Mouse (Mus musculus) midbrain, embryonic 16.5 days (tissue): ENCODE results near the gene Rbp7. TPM values are rescaled to one million over a fixed set of nuclear protein-coding genes. Genes with fewer than 3 reads are reported as not detected.
A peak's percentile ranks its signal among the peaks of the same experiment; 100 is the strongest.

Experiments used
- ATAC-seq: fragments of 200-750 bp; cut with Nextera tagmentation; 2 replicates; pipeline ENCODE4 v1.8.0; 2017; ENCODE audit warnings: moderate TSS enrichment
- H3K27ac ChIP-seq: fragments of 300-500 bp; sonication (generic); 2 replicates; pipeline ENCODE4 v1.5.1; 2014; ENCODE audit warnings: mild to moderate bottlenecking, low read length, mixed read lengths
- H3K27me3 ChIP-seq: fragments of 300-500 bp; sonication (generic); 2 replicates; pipeline ENCODE4 v1.6.1; 2014; ENCODE audit warnings: low read depth, low read length, mixed read lengths; ENCODE audit not compliant: control insufficient read depth, insufficient read depth
- H3K36me3 ChIP-seq: fragments of 300-500 bp; sonication (generic); 2 replicates; pipeline ENCODE4 v1.6.1; 2014; ENCODE audit warnings: mild to moderate bottlenecking, low read length, moderate library complexity, mixed read lengths; ENCODE audit not compliant: control insufficient read depth, insufficient read depth
- H3K4me1 ChIP-seq: fragments of 300-500 bp; sonication (generic); 2 replicates; pipeline ENCODE4 v1.6.1; 2014; ENCODE audit warnings: mild to moderate bottlenecking, low read length, mixed read lengths; ENCODE audit not compliant: control insufficient read depth, insufficient read depth
- H3K4me2 ChIP-seq: fragments of 300-500 bp; sonication (generic); 2 replicates; pipeline ENCODE4 v1.6.1; 2014; ENCODE audit warnings: mild to moderate bottlenecking, low read length, mixed read lengths
- H3K4me3 ChIP-seq: fragments of 300-500 bp; sonication (generic); 2 replicates; pipeline ENCODE4 v1.5.1; 2014; ENCODE audit warnings: low read depth, mild to moderate bottlenecking, low read length, moderate library complexity, mixed read lengths
- H3K9ac ChIP-seq: fragments of 300-500 bp; sonication (generic); 2 replicates; pipeline ENCODE4 v1.6.1; 2014; ENCODE audit warnings: low read depth, low read length, mixed read lengths
- H3K9me3 ChIP-seq: fragments of 300-500 bp; sonication (generic); replicated peaks from 2 replicates; pipeline ENCODE4 v1.6.1; 2014; ENCODE audit warnings: mild to moderate bottlenecking, low read length, mixed read lengths; ENCODE audit not compliant: control insufficient read depth, poor library complexity, severe bottlenecking
- WGBS: fragments of 180-500 bp; shearing (Covaris S2); extraction: QIAGEN DNeasy Blood & Tissue Kit; methylation state at CpG from one replicate; pipeline ENCODE4 v1.1.7; 2014; 5-methylcytosine and 5-hydroxymethylcytosine counted together
- polyA plus RNA-seq: library from polyadenylated mRNA; unstranded; fragments of >200 nt; fragmentation: Nextera tagmentation; extraction: Ambion mirVana; gene quantifications from 2 replicates; pipeline ENCODE4 v1.2.1, GENCODE M21; 2015

The Rbp7 gene
- polyA plus RNA-seq, 1 experiment from 2014 or later: 0.43 TPM

GRCm38 (mm10) chr4:149407461-149407860, 47.3 kb downstream of the Rbp7 start:
- WGBS: 92% methylated on average over 5 of the region's 5 CpGs
- Histone ChIP-seq H3K27me3 (no peaks in the 10 kb centered on the region), H3K27ac (no peak overlapping the region), H3K4me1 (no peaks in the 10 kb centered on the region; the same call in 1 of the 2 replicates), H3K4me3 (no peak overlapping the region), H3K9ac (no peak overlapping the region), H3K36me3 (0 out of 2 replicates have a peak, but pooled peaks cover 2% of the 10 kb centered on the region), H3K9me3 (no peaks in the 10 kb centered on the region), H3K4me2 (no peak overlapping the region)
- no peak for ATAC-seq

GRCm38 (mm10) chr4:149405713-149406443, 48.9 kb downstream of the Rbp7 start:
- H3K4me1 ChIP-seq: peaks cover 2% of the 10 kb centered on the region
- WGBS: 81% methylated on average over 16 of the region's 16 CpGs
- H3K27ac ChIP-seq: no peak overlapping the region

GRCm38 (mm10) chr4:149404640-149405465, 49.9 kb downstream of the Rbp7 start:
- peaks cover 2% of the 10 kb centered on the region for H3K4me1 ChIP-seq
- H3K4me3 ChIP-seq: no peak overlapping the region
- no peak overlapping the region for H3K9ac ChIP-seq
- 61% methylated on average over 19 of the region's 19 CpGs for WGBS
- no peak overlapping the region for H3K4me2 ChIP-seq
- H3K9me3 ChIP-seq: no peaks in the 10 kb centered on the region
- H3K27ac ChIP-seq: no peak overlapping the region
- H3K36me3 ChIP-seq: 0 out of 2 replicates have a peak, but pooled peaks cover 2% of the 10 kb centered on the region
- no peaks in the 10 kb centered on the region for H3K27me3 ChIP-seq
- peak; percentile 27; the same call in 1 of the 2 replicates for ATAC-seq

More at GRCm38 (mm10) chr4:149405713-149406443, 48.9 kb downstream of the Rbp7 start:
- no peak overlapping the region for H3K4me3 ChIP-seq
- H3K9ac ChIP-seq: no peak overlapping the region
- no peaks in the 10 kb centered on the region for H3K9me3 ChIP-seq
- no peaks in the 10 kb centered on the region for H3K27me3 ChIP-seq
- ATAC-seq: no peak
- H3K4me2 ChIP-seq: no peak overlapping the region
- H3K36me3 ChIP-seq: 0 out of 2 replicates have a peak, but pooled peaks cover 2% of the 10 kb centered on the region

DNA sequence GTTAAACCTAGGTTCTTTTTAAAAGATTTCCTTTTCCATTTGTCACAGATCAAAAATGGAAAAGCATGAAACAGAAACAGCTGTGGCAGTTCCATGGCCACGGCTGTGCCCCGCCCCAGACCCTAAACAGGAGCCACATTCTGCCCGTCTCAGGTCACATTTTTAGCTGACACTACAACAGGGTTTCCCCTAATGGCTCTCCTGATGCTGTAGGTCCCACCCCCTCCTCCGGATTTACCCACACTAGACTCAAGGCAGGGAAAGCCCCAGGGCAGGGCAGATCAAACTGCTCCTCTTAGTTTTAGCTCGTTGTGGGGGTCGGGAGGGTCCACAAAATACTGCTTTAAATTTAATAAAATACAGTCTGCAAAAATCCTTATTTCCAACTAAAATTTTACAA, 51.7 kb downstream of the Rbp7 start:
- 72% methylated on average over 6 of the region's 6 CpGs for WGBS
- Histone ChIP-seq H3K4me1 (peaks cover 2% of the 10 kb centered on the region), H3K27me3 (no peaks in the 10 kb centered on the region), H3K9ac (no peak overlapping the region), H3K4me2 (no peak overlapping the region), H3K4me3 (no peak overlapping the region), H3K9me3 (no peaks in the 10 kb centered on the region), H3K27ac (no peak overlapping the region), H3K36me3 (0 out of 2 replicates have a peak, but pooled peaks cover 2% of the 10 kb centered on the region)
- ATAC-seq: no peak

GRCm38 (mm10) chr4:149401591-149401982, 53.2 kb downstream of the Rbp7 start:
- Histone ChIP-seq H3K4me2 (no peak overlapping the region), H3K9me3 (no peaks in the 10 kb centered on the region), H3K9ac (no peak overlapping the region), H3K27me3 (no peaks in the 10 kb centered on the region), H3K4me3 (no peak overlapping the region), H3K36me3 (0 out of 2 replicates have a peak, but pooled peaks cover 2% of the 10 kb centered on the region), H3K4me1 (peaks cover 2% of the 10 kb centered on the region), H3K27ac (no peak overlapping the region)
- no peak for ATAC-seq
- 94% methylated on average over 8 of the region's 8 CpGs for WGBS

- Histone ChIP-seq H3K36me3 (0 out of 2 replicates have a peak, but pooled peaks cover under 1% of the 10 kb centered on the region), H3K27ac (no peak overlapping the region), H3K9me3 (no peaks in the 10 kb centered on the region), H3K4me3 (no peak overlapping the region), H3K4me2 (no peak overlapping the region), H3K27me3 (no peaks in the 10 kb centered on the region), H3K9ac (no peak overlapping the region), H3K4me1 (peaks cover 2% of the 10 kb centered on the region)
- 80% methylated on average over 12 of the region's 12 CpGs for WGBS
- no peak for ATAC-seq
These were observed 53.7 kb downstream of the Rbp7 start for GRCm38 (mm10) chr4:149400878-149401590.

Other genes starting within 250 kb of the Rbp7 start
- 118 and 142 TPM in 2 replicates for gene Kif1b, start 147.3 kb downstream of the Rbp7 start, polyA plus RNA-seq
- gene Ube4b, start 28.2 kb downstream of the Rbp7 start, polyA plus RNA-seq: 54.1 and 57.9 TPM in 2 replicates
- not detected in 2 replicates for gene Tmem274, start 22.4 kb upstream of the Rbp7 start, polyA plus RNA-seq
- gene Nmnat1, start 30.2 kb upstream of the Rbp7 start, polyA plus RNA-seq: 5.9 and 8.1 TPM in 2 replicates
- gene Lzic, start 30.3 kb upstream of the Rbp7 start, polyA plus RNA-seq: 39.8 and 43.1 TPM in 2 replicates
- 111 TPM in 2 replicates for gene Ctnnbip1, start 63.3 kb upstream of the Rbp7 start, polyA plus RNA-seq
- 80.2 and 99.8 TPM in 2 replicates for gene Clstn1, start 131.5 kb upstream of the Rbp7 start, polyA plus RNA-seq
- gene Pik3cd, start 247.6 kb upstream of the Rbp7 start, polyA plus RNA-seq: 13.9 and 15.7 TPM in 2 replicates